Mouse (Mus musculus) forebrain, embryonic 16.5 days (tissue): Measurements from ENCODE around the gene Sptb. TPM values are rescaled to one million over a fixed set of nuclear protein-coding genes. Genes with fewer than 3 reads are reported as not detected.

Experiments used
- microRNA-seq: library from miRNA; unstranded; fragments of <30 nt; microRNA quantifications from one replicate; pipeline ENCODE4, GENCODE M21; 2017
- polyA plus RNA-seq: library from polyadenylated mRNA; unstranded; fragments of >200 nt; fragmentation: Nextera tagmentation; extraction: Ambion mirVana; gene quantifications from 2 replicates; pipeline ENCODE4 v1.2.1, GENCODE M21; 2015

Sptb gene
- polyA plus RNA-seq, 1 experiment from 2014 or later = 1.9 TPM

Small RNAs within 50 kb of the gene (microRNA-seq; reads per million reads assigned to microRNA genes)
- not detected for gene Mir5135

Other genes with a start within 250 kb of the Sptb start
- 1.0 and 1.3 TPM in 2 replicates for gene Plekhg3, start 179.7 kb downstream of the Sptb start, polyA plus RNA-seq
- gene Churc1, start 55.0 kb upstream of the Sptb start, polyA plus RNA-seq = 108 and 129 TPM in 2 replicates
- gene Fntb, start 55.0 kb upstream of the Sptb start, polyA plus RNA-seq = 36.6 and 38.0 TPM in 2 replicates
- 0.22 TPM in 1 of 2 replicates, not detected in the other for gene Gpx2, start 85.0 kb upstream of the Sptb start, polyA plus RNA-seq
- gene Rab15, start 112.4 kb upstream of the Sptb start, polyA plus RNA-seq = 27.7 and 34.4 TPM in 2 replicates